Mouse (Mus musculus) R1 (cell line): ENCODE measurements at regions not wholly inside any gene's neighbourhood (a gene's known extent, or its start where the extent isn't known, plus 50 kb on each side); places are given as distances from the start of the nearest gene placed in this dataset.
A peak's percentile ranks its signal among the peaks of the same experiment; 100 is the strongest.

Experiments
- DNase-seq: peaks from one replicate; pipeline ENCODE4 v3.0.0-alpha.2; 2018; ENCODE audit warnings: low read depth, low spot score

DNA sequence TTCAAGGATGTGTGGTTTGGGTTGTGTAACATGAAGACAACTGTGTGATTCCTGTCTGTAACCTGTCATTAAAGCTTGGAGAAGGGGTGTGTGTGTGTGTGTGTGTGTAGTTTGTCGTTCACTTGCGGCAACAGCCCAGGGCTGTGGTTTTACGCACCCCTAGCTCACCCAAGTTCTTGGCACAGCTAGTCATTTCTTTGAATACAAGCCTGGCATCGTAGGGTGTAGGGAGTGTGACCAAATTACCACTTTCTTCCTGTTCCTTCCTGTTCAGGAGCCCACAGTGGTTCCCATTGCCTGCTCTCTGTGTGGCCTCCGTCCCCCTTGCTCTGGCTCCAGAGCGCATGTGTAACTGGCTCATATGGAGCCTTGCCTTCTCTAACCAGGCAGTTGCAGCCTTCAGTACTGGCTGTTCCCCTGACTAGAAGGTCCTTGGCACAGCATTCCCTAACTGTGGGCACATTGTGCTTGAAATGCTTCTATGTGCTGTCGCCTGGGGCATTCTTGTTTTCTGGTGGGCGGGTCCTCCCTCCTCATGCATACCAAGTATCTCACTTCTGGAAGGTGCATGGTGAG lies 167.4 kb upstream of the Ubr2 start:
- DNase-seq: no peak

GRCm38 (mm10) chr17:47176328-47176727 lies 166.0 kb upstream of the Ubr2 start:
- no peak for DNase-seq

- peak; percentile 75 for DNase-seq
Observed at GRCm38 (mm10) chr17:47174748-47175215, 164.4 kb upstream of the Ubr2 start.

DNA sequence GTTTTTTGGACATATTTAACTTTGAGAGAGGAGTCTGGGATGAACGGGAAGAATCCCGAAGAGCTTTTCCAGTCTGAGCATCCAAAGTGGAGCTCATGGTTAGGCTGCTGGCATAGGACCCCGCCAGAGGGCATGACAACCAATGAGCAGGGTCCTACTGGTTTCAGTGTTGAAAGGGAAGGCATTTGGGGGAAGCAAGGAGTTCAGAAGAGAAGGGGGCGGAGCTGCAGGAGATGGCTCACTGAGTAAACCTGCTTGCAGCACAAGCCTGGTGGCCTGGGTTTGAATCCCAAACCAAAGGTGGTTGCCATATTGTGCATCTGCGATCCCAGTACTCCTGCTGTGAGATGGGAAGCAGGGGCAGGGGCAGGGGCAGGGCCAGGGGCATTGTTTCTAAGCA lies 161.4 kb upstream of the Ubr2 start:
- peak; percentile 46 for DNase-seq

DNA sequence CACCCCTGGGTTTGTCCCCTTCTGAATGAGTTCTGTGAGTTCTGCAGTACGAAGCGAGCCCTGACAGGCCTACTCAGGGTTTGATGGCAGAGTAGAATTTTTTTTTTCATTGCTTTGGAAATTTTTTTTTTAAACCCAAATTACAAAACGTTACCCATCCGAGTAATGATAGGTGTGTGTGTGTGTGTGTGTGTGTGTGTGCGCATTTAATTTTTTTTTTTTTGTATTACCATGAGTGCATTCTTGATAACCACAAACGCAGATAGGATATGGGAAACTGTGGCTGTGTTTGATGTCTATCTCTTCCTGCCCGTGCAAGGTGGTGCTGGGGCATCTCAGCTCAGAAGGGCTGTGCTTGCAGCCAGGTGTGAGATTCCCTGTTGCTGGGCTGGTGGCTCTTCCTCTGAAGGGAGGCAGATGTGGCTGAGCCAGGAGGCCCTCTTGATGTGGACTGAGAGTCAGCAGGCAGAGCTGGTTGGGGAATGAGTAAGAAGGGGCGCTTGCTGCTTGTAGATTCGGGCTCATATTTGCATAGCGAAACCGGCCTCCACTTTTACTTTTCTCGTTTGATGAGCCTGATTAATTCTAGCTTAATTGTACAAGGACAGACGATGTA lies 160.7 kb upstream of the Ubr2 start:
- DNase-seq: no peak

- peak; percentile 45 for DNase-seq
Observed at GRCm38 (mm10) chr17:47168105-47168504, 157.7 kb upstream of the Ubr2 start.

DNA sequence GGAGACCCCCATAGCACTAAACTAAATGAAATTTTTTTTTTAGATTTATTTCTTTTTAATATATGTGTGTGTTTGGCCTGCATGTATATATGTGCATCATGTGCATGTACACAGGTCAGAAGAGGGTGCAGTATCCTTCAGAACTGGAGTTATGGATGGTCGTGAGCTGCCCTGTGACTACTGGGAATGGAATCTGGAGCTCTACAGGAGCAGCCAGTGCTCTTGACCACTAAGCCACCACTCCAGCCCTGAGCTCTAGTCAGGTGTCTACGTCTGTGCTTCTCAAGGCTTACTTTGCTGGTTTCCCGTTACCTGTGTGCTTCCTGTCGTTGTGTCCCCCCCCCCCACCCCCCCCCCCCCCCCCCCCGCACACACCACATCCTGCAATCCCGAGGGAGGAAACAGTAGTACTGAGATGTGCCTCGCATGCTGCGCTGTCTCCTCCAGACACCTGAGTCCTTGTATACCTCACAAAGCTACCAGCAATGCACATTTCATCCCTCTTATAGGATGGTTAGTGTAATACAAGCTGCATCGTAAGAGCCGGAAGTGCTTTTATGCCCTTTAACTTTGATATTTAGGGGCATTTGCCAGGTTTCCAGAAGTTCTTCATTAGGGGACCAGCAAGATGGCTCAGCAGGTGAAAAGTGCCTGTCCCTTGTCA lies 153.5 kb upstream of the Ubr2 start:
- DNase-seq: no peak

- DNase-seq: no peak
Observed at GRCm38 (mm10) chr17:47162459-47162858, 152.1 kb upstream of the Ubr2 start.

- DNase-seq: no peak
Observed at GRCm38 (mm10) chr17:47156237-47156636, 145.9 kb upstream of the Ubr2 start.

GRCm38 (mm10) chr17:47151557-47152278 lies 141.4 kb upstream of the Ubr2 start:
- no peak for DNase-seq

DNA sequence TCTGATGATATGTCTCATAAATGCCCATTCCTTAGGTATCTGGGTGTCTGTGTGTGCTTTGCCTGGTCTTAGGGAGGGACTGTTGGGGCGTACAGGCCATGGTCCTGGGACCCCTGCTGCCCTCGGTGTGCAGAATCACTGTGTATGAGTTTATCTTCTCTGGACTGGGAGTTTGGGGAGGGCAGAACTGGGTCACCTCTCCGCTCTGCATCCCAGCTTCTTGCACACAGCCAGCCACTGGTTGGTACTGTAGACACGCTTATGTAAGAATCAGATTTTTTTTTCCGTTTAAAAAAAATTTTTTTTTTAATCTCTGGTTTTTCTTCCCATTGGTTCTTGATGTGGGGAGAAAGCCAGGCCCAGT lies 140.8 kb upstream of the Ubr2 start:
- no peak for DNase-seq

GRCm38 (mm10) chr17:47150636-47151035 lies 140.3 kb upstream of the Ubr2 start:
- DNase-seq: no peak

DNA sequence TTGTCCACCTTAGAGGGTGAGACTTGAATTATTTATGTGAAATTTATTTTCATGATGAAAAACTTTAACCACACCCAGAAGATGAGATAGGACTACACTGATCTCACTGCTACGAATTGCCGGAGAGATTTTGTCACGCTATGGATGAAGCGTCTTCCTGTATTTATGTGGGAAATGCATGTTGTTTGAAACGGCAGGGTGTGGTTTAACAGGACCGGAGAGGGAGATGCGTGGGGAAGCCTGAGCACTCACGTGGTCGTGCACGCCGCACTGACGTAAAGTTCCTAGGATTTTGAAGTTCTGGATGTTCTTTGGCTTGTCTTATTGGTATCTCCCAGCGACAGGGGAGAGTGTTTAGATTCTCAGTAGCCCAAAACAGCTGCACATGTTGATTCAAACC lies 139.3 kb upstream of the Ubr2 start:
- no peak for DNase-seq

- no peak for DNase-seq
Observed at GRCm38 (mm10) chr17:47149158-47149557, 138.8 kb upstream of the Ubr2 start.

DNA sequence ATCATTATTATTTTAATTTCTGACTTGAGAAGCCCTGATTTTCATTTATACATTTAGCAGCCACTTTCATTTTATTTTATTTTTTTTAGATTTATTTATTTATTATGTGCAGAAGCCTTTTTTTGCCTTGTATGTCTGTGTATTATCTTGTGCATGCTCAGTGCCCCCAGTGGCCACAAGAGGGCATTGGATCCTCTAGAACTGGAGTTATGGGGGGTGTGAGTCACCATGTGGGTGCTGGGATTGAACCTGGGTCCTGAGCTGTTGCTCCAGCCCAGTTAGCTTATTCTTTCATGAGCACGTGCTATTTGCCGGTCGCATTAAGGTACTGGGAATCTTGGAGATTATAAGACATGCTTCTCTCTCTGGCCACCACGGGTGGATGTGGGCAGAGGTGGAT lies 136.3 kb upstream of the Ubr2 start:
- peak; percentile 72 for DNase-seq

DNA sequence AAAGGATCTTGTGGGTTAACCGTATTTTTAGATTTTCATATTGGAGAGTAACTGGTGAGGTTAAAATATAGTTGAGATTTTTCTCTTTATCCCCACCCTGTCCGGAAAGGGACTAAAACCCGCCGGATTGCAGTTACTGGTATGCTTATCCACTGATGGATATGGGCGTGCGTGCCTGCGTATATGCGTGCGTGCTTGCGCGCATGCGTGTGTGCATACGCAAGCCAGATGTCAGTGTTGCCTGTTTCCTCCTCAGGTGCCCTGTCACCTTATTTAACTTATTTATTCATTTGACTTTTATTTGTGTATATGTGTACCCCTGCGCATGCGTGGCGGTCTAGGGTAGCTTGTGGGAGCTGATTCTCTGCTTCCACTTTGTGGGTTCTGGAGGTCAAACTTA lies 135.2 kb upstream of the Ubr2 start:
- DNase-seq: peak; percentile 56

DNA sequence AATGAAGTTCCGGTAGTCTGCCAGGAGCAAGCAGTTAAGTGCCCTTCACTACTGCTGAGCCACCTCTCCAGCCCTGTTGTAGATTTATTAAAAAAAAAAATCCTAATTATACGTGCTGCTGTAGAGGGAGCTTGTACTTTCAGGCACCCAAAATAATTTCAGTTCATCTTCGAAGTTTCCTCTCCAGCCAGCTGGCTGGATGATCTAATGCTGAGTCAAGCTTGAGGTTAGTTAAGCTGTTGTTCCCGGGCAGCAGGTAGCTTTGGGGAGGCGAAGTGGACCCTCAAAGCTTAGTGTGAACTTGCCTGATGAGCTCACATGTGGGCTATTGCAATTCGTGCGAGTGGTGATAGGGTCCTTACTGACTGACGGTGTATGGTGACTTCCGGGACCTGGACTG lies 134.6 kb upstream of the Ubr2 start:
- DNase-seq: no peak

DNA sequence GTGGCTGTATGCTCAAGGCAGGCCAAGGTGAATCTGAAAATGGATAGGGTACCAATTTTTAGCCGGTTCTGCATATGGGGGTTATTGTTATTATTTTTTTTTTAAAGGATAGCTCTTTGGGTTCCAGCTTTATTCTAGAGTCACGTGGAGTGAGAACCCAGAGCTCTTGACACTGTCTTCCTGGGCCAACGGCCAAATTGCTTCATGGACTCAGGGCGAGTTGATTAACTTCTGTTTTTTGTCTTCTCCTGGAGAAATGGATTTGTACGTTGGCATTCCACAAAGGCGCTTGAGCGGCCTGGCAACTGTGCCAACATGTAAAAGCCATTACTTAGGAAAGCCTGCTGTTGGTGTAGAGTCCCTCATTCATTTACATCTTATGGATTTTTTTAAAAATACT lies 134.1 kb upstream of the Ubr2 start:
- no peak for DNase-seq

DNA sequence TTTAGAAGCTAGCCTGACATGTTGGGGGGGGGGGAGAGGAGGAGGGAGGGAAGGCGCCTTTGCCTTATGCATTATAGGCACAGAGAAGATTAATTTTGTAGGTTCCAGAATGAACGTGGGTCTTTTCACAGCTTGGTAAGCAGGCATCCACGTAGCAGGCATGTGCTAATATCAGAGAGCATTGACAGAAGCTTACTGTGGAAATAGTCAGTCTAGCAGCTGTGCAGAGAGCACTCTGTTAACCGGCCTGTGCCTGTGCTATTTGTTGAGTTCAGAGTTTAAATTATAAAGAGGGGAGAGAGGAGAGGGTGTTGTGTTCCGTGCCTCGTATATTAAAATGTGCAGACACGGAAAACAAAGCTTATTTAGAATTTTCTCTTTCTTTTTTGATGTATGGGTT lies 133.5 kb upstream of the Ubr2 start:
- DNase-seq: no peak

- no peak for DNase-seq
Observed at GRCm38 (mm10) chr17:47142885-47143284, 132.5 kb upstream of the Ubr2 start.

- DNase-seq: no peak
Observed at GRCm38 (mm10) chr17:47142276-47142675, 131.9 kb upstream of the Ubr2 start.

DNA sequence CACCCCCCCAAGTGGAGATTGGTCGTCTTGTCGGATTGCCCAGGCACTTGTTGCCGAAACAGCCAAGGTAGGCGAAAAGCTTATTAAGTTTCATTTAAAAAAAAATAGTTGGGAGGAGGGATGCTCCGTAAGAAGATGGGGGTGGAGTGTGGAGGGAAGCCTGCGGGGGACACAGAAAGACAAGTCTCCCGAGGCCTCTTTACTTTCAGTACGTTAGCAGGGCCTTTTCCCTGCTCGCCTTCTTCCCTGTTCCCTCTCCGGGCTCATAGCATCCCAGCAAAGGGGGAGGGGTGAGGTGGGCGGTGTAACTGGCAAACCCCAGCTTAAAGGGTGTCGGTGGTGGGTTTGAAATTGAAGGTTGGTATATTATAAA lies 131.5 kb upstream of the Ubr2 start:
- peak; percentile 56 for DNase-seq
